Mouse (Mus musculus): ENCODE data around the gene G430095P16Rik. TPM values are rescaled to one million over a fixed set of nuclear protein-coding genes. Genes with fewer than 3 reads are reported as not detected.

G430095P16Rik gene
- total and polyA plus RNA-seq, 2 experiments from 2014 or later, result 0.56 TPM; not detected in 1

GRCm38 (mm10) chr8:84773833-84774232 is 51.0 kb downstream of the G430095P16Rik start:
- no peak for TF ChIP-seq CTCF (IDR thresholded peaks at IDR 0.05; ENCODE audit: low read depth)
- Histone ChIP-seq H3K9me3 (ENCODE audit: low read length) (no peaks in the 10 kb centered on the region), H3K9ac (peak overlapping the region; percentile 57), H3K4me1 (ENCODE audit: insufficient read depth) (peaks cover 25% of the 10 kb centered on the region), H3K4me3 (ENCODE audit: low read depth, low read length) (peak overlapping the region; percentile 48), H3K4me2 (ENCODE audit: low read depth) (peak overlapping the region; percentile 71), H3K36me3 (ENCODE audit: insufficient read depth) (no peaks in the 10 kb centered on the region), H3K27me3 (ENCODE audit: insufficient read depth, low read length) (no peaks in the 10 kb centered on the region; the same call in none of the 2 replicates), H3K27ac (ENCODE audit: low read depth, low read length) (peak overlapping the region; percentile 95)
- 3% methylated on average over 17 of the region's 19 CpGs for whole genome bisulfite sequencing
- ATAC-seq (peak; percentile 87), DNase-seq (peak; percentile 92)

GRCm38 (mm10) chr8:84774473-84774911 is 51.7 kb downstream of the G430095P16Rik start:
- peak overlapping the region; percentile 48 for H3K4me3 ChIP-seq (ENCODE audit: low read depth, low read length)
- H3K36me3 ChIP-seq (ENCODE audit: insufficient read depth), result no peaks in the 10 kb centered on the region
- peaks cover 29% of the 10 kb centered on the region for H3K4me1 ChIP-seq (ENCODE audit: insufficient read depth)
- DNase-seq (peak; percentile 87), ATAC-seq (peak; percentile 58)
- 3% methylated on average over 10 of the region's 10 CpGs for WGBS
- H3K27me3 ChIP-seq (ENCODE audit: insufficient read depth, low read length), result no peaks in the 10 kb centered on the region; the same call in none of the 2 replicates
- peak overlapping the region; percentile 37 for H3K9ac ChIP-seq
- peak overlapping the region; percentile 71 for H3K4me2 ChIP-seq (ENCODE audit: low read depth)
- no peak for TF ChIP-seq CTCF (IDR thresholded peaks at IDR 0.05; ENCODE audit: low read depth)
- H3K27ac ChIP-seq (ENCODE audit: low read depth, low read length), result peak overlapping the region; percentile 95
- H3K9me3 ChIP-seq (ENCODE audit: low read length), result no peaks in the 10 kb centered on the region

- Histone ChIP-seq H3K9me3 (ENCODE audit: low read length) (no peaks in the 10 kb centered on the region), H3K27ac (ENCODE audit: low read depth, low read length) (peak overlapping the region; percentile 95), H3K36me3 (ENCODE audit: insufficient read depth) (no peaks in the 10 kb centered on the region), H3K4me2 (ENCODE audit: low read depth) (peak overlapping the region; percentile 71), H3K4me1 (ENCODE audit: insufficient read depth) (peaks cover 35% of the 10 kb centered on the region), H3K9ac (peak overlapping the region; percentile 37), H3K27me3 (ENCODE audit: insufficient read depth, low read length) (no peaks in the 10 kb centered on the region; the same call in none of the 2 replicates), H3K4me3 (ENCODE audit: low read depth, low read length) (peak overlapping the region; percentile 48; the same call in 1 of the 2 replicates)
- ATAC-seq (peak; percentile 10; the same call in 1 of the 2 replicates), DNase-seq (peak; percentile 72)
- TF ChIP-seq CTCF (IDR thresholded peaks at IDR 0.05; ENCODE audit: low read depth), result no peak
- WGBS, result 11% methylated on average over 13 of the region's 13 CpGs
Observed at GRCm38 (mm10) chr8:84775105-84775591, 52.3 kb downstream of the G430095P16Rik start.

GRCm38 (mm10) chr8:84775621-84776113 is 52.9 kb downstream of the G430095P16Rik start:
- TF ChIP-seq CTCF (IDR thresholded peaks at IDR 0.05; ENCODE audit: low read depth), result no peak
- Histone ChIP-seq H3K36me3 (ENCODE audit: insufficient read depth) (no peaks in the 10 kb centered on the region), H3K4me2 (ENCODE audit: low read depth) (peak overlapping the region; percentile 71), H3K27me3 (ENCODE audit: insufficient read depth, low read length) (no peaks in the 10 kb centered on the region; the same call in none of the 2 replicates), H3K9ac (peak overlapping the region; percentile 37), H3K27ac (ENCODE audit: low read depth, low read length) (peak overlapping the region; percentile 95), H3K4me1 (ENCODE audit: insufficient read depth) (peaks cover 37% of the 10 kb centered on the region), H3K4me3 (ENCODE audit: low read depth, low read length) (no peak overlapping the region), H3K9me3 (ENCODE audit: low read length) (no peaks in the 10 kb centered on the region)
- ATAC-seq, result no peak
- 14% methylated on average over 6 of the region's 7 CpGs for WGBS
- DNase-seq, result no peak

Other genes starting within 250 kb of the G430095P16Rik start
- gene Ier2, start 60.2 kb upstream of the G430095P16Rik start, total RNA-seq (2014; rRNA removed), result 4.8 and 8.5 TPM in 2 replicates
- gene Ier2, start 60.2 kb upstream of the G430095P16Rik start, polyA plus RNA-seq (2015; fragmentation: Nextera tagmentation; extraction: Ambion mirVana), result 19.3 and 22.7 TPM in 2 replicates
- 89.5 and 94.8 TPM in 2 replicates for gene Trmt1, start 36.7 kb upstream of the G430095P16Rik start, total RNA-seq (2014; rRNA removed)
- gene Trmt1, start 36.7 kb upstream of the G430095P16Rik start, polyA plus RNA-seq (2015; fragmentation: Nextera tagmentation; extraction: Ambion mirVana), result 59.8 and 67.5 TPM in 2 replicates
- gene Nacc1, start 35.1 kb upstream of the G430095P16Rik start, total RNA-seq (2014; rRNA removed), result 65.9 and 78.2 TPM in 2 replicates
- 14.6 and 14.7 TPM in 2 replicates for gene Nacc1, start 35.1 kb upstream of the G430095P16Rik start, polyA plus RNA-seq (2015; fragmentation: Nextera tagmentation; extraction: Ambion mirVana)
- 2.2 and 2.7 TPM in 2 replicates for gene Lyl1, start 21.6 kb upstream of the G430095P16Rik start, total RNA-seq (2014; rRNA removed)
- 2.4 and 2.5 TPM in 2 replicates for gene Lyl1, start 21.6 kb upstream of the G430095P16Rik start, polyA plus RNA-seq (2015; fragmentation: Nextera tagmentation; extraction: Ambion mirVana)
- gene Nfix, start 77.3 kb downstream of the G430095P16Rik start, total RNA-seq (2014; rRNA removed), result 111 and 116 TPM in 2 replicates
- gene Nfix, start 77.3 kb downstream of the G430095P16Rik start, polyA plus RNA-seq (2015; fragmentation: Nextera tagmentation; extraction: Ambion mirVana), result 347 and 376 TPM in 2 replicates
- gene Dand5, start 99.8 kb downstream of the G430095P16Rik start, total RNA-seq (2014; rRNA removed), result 4.7 and 6.9 TPM in 2 replicates
- 8.2 and 10.0 TPM in 2 replicates for gene Dand5, start 99.8 kb downstream of the G430095P16Rik start, polyA plus RNA-seq (2015; fragmentation: Nextera tagmentation; extraction: Ambion mirVana)
- gene Gadd45gip1, start 108.5 kb downstream of the G430095P16Rik start, total RNA-seq (2014; rRNA removed), result 24.7 and 28.7 TPM in 2 replicates
- gene Gadd45gip1, start 108.5 kb downstream of the G430095P16Rik start, polyA plus RNA-seq (2015; fragmentation: Nextera tagmentation; extraction: Ambion mirVana), result 36.7 and 40.8 TPM in 2 replicates
- gene Rad23a, start 117.7 kb downstream of the G430095P16Rik start, total RNA-seq (2014; rRNA removed), result 32.2 and 55.3 TPM in 2 replicates
- gene Rad23a, start 117.7 kb downstream of the G430095P16Rik start, polyA plus RNA-seq (2015; fragmentation: Nextera tagmentation; extraction: Ambion mirVana), result 63.5 and 77.4 TPM in 2 replicates
- gene Calr, start 123.9 kb downstream of the G430095P16Rik start, total RNA-seq (2014; rRNA removed), result 470 and 505 TPM in 2 replicates
- 354 and 405 TPM in 2 replicates for gene Calr, start 123.9 kb downstream of the G430095P16Rik start, polyA plus RNA-seq (2015; fragmentation: Nextera tagmentation; extraction: Ambion mirVana)
- 77.1 and 91.2 TPM in 2 replicates for gene Farsa, start 134.0 kb downstream of the G430095P16Rik start, total RNA-seq (2014; rRNA removed)
- 100 and 103 TPM in 2 replicates for gene Farsa, start 134.0 kb downstream of the G430095P16Rik start, polyA plus RNA-seq (2015; fragmentation: Nextera tagmentation; extraction: Ambion mirVana)
- 27.5 and 32.2 TPM in 2 replicates for gene Syce2, start 149.1 kb downstream of the G430095P16Rik start, total RNA-seq (2014; rRNA removed)
- gene Syce2, start 149.1 kb downstream of the G430095P16Rik start, polyA plus RNA-seq (2015; fragmentation: Nextera tagmentation; extraction: Ambion mirVana), result 77.9 and 78.2 TPM in 2 replicates
- gene Gcdh, start 170.9 kb downstream of the G430095P16Rik start, total RNA-seq (2014; rRNA removed), result 28.9 and 31.5 TPM in 2 replicates
- gene Gcdh, start 170.9 kb downstream of the G430095P16Rik start, polyA plus RNA-seq (2015; fragmentation: Nextera tagmentation; extraction: Ambion mirVana), result 21.3 and 27.5 TPM in 2 replicates
- 0.46 TPM in 1 of 2 replicates, not detected in the other for gene Klf1, start 178.9 kb downstream of the G430095P16Rik start, total RNA-seq (2014; rRNA removed)
- 0.50 and 0.77 TPM in 2 replicates for gene Klf1, start 178.9 kb downstream of the G430095P16Rik start, polyA plus RNA-seq (2015; fragmentation: Nextera tagmentation; extraction: Ambion mirVana)
- gene Dnase2a, start 185.6 kb downstream of the G430095P16Rik start, total RNA-seq (2014; rRNA removed), result 3.6 and 3.7 TPM in 2 replicates
- gene Dnase2a, start 185.6 kb downstream of the G430095P16Rik start, polyA plus RNA-seq (2015; fragmentation: Nextera tagmentation; extraction: Ambion mirVana), result 6.3 and 7.1 TPM in 2 replicates
- 39.7 and 57.7 TPM in 2 replicates for gene Mast1, start 214.4 kb downstream of the G430095P16Rik start, total RNA-seq (2014; rRNA removed)
- 44.2 and 63.8 TPM in 2 replicates for gene Mast1, start 214.4 kb downstream of the G430095P16Rik start, polyA plus RNA-seq (2015; fragmentation: Nextera tagmentation; extraction: Ambion mirVana)
- 4.8 and 10.4 TPM in 2 replicates for gene Rtbdn, start 224.0 kb downstream of the G430095P16Rik start, total RNA-seq (2014; rRNA removed)
- 1.7 and 3.5 TPM in 2 replicates for gene Rtbdn, start 224.0 kb downstream of the G430095P16Rik start, polyA plus RNA-seq (2015; fragmentation: Nextera tagmentation; extraction: Ambion mirVana)
- not detected in 2 replicates for gene Gm49661, start 246.4 kb downstream of the G430095P16Rik start, total RNA-seq (2014; rRNA removed)
- gene Gm49661, start 246.4 kb downstream of the G430095P16Rik start, polyA plus RNA-seq (2015; fragmentation: Nextera tagmentation; extraction: Ambion mirVana), result not detected in 2 replicates
- 814 and 983 TPM in 2 replicates for gene Prdx2, start 246.6 kb downstream of the G430095P16Rik start, total RNA-seq (2014; rRNA removed)
- gene Prdx2, start 246.6 kb downstream of the G430095P16Rik start, polyA plus RNA-seq (2015; fragmentation: Nextera tagmentation; extraction: Ambion mirVana), result 974 and 1,110 TPM in 2 replicates
- gene Rnaseh2a, start 246.8 kb downstream of the G430095P16Rik start, total RNA-seq (2014; rRNA removed), result 39.8 and 42.7 TPM in 2 replicates
- gene Rnaseh2a, start 246.8 kb downstream of the G430095P16Rik start, polyA plus RNA-seq (2015; fragmentation: Nextera tagmentation; extraction: Ambion mirVana), result 52.2 and 56.3 TPM in 2 replicates